Mouse (Mus musculus): ENCODE measurements around the gene Aph1a. TPM values are rescaled to one million over a fixed set of nuclear protein-coding genes. Genes with fewer than 3 reads are reported as not detected.

The Aph1a gene
- polyA plus RNA-seq (2012; rRNA removed): 89.3 and 92.6 TPM in 2 replicates

DNA sequence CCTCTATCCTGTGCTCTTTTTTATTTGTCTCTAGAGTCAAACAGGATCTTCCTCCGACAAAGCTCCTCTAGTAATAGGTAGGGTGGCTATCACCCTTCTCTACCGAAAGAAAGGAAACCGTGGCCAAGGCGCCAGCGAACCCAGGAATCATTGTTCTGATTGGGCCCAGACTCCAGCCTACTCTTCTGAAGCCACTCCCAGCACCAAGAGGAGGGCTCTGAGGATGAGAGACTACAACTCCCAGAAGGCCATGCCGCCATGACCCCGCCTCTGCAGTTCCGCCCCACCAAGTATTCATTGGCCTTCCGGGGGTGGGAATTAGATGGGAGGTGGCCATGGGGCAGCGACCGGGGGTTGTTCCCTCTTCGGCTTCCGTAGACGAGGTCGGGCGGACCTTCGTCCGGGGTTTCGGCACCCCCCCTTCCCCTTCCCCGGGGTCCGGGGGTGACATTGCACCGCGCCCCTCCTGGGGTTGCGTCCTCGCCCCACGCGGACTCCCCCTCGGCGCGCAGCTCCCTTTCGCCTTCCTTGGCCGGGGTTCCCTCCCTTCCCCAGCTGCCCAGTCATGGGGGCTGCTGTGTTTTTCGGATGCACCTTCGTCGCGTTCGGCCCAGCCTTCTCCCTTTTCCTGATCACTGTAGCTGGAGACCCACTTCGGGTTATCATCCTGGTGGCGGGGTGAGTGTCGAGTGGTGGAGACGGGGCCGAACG lies at the start of gene Aph1a:
Gene Aph1a (plus strand): TSS at position 364 of the 711 bp plus-strand sequence.

DNA sequence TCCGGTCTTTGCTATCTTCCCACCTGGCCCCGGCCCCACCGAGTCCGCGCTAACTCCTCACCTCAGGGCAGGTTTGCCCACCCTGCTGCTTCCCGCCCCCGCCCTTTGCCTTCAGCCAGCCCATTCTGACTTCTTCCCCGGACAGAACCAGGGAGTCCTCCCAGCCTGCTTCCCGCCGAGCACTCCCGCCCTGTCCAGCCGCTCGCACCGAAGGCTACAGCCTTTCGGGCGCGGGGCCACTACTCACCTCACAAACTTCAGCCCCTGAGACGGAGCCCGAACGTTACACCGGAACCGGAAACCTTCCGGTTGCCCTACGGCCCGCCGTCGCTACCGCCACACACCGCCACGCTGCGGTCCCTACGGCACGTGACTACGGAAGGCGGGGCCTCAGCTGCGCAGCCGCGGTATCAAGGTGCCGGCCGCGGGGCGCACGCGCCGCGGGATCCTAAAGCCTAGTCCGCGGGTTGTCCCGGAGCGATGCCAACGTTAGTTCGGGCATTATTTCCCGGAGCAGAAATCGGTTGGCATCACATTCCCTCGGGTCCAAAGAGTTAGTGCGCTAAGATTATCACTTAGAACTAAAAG lies 38.2 kb upstream of the Aph1a start, which contains the start of gene Prpf3:
Gene Prpf3 (minus strand): TSS at position 384 of the 588 bp plus-strand sequence.

DNA sequence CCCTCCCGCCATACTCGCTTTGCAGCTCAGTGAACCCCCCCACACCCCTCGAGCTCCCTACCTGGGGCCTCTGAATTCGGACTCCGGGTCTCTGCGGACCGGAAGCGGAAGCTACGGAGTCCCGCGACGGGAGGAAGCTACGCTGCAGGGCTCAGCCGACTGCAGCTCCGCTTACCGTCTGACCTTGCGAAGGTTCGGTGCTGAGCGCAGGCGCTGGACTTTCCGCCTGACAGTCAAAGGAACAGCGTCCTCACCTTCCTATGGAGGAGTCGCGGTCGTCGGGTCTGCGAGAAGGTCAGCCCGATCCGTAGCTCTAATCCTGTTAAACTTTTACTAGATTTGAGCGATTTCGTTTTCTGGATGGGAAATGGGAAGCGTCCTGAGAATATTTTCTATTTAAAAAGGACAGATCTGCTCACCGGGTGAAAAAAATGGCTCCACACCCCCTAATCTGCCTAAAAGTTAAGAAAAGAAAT lies 22.3 kb upstream of the Aph1a start, which contains the start of gene Mrps21:
Gene Mrps21 (minus strand): TSS at position 128 of the 476 bp plus-strand sequence.

DNA sequence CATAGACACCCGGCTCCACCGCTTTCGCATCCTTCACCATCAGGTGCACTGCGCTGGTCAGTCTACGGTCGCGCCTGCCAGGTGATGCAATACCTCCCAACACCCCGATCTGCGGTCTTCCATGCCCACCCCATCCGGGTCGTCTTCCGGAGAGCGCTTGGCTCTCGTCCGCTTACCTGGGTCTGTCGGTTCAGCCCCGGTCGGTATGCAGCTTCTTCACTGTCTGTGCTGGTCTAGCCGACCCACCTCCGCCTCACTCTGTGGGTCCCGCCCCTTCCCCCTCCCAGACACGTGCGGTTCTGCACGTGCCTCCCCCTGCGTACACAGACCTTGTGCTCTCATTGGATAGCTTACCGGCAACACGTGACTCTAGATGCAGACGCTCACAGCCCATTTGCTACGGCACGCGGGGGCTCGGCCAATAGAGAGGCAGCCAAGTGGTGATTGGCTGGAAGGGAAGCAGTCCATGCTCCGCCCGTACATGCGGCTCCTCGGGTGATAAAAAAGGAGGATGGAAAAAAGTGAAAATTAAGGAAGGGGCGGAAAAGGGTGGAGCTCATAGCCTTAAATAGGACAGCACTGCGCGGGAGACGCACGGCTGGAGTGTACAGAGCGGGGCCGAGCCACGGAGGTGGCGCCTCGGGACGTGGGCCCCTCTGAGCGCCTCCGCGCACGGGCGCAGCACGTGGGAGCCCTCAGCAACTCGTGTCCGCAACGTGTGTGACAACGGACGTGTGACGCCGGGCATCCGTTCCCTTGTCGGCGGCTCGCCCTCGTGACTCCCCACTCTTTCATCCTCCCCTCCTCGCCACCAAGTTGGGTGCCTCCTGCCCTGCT lies 11.6 kb upstream of the Aph1a start, which contains the start of gene Ciart:
Gene Ciart (minus strand): TSS at position 273 of the 837 bp plus-strand sequence.

DNA sequence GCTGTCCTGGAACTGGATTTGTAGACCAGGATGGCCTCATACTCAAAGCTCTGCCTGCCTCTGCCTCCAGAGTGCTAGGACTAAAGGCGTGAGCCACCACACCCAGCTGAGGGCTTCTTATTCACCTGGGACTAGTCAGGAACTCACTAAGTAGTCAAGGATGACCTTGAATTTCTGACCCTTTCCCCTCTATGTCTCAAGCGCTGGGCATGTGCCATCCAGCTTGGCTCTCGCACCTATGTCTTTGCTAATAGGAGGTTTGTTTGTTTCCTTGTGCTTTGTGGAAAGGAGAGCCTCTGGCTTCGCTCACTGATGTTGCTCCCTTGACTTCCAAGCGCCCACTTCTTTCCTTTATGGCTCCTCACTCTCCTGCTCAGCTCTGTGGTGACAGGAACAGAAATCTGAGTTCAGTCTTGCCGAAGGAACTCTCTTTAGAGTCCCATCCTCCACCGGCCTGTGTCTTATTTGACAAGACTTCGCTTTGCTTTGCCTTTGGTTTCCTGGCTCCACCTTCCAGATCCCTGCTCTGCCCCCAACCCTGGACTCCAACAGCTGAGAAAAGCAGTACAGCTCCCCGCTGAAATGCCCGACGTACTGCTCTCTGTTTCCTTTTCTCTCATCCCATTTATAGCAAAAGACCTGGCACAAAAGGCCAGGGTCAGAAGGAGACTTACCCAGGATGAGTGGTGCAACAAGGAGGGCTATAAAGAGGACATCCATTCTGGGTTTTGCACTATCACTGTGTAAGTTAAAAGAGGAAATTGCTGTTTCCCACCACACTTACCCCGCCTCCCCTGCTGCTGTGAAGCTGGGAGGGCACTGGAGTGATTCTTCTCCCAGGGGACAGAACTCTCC lies 2.3 kb upstream of the Aph1a start, which contains the start of gene BC028528:
Gene BC028528 (minus strand): TSS at position 795 of the 855 bp plus-strand sequence.

DNA sequence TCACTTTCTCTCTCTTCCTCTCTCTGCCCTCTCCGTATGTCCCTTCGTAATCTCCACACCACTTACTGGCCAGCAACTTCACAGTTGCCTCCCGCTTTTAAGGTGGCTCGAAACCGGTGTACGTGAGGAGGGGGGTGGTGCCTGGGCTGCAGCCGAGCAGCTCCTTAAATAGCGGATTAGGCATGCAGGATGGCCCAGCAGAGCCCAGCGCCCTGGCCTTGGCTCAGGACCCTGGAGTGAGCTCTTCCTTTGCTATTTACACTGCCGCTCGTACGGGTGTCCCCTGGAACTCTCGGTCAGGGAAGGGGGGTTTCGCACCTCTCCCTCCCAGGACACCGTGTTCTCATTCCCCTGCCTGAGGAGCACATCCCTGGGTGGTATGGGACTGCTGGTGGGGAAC lies 10.8 kb downstream of the Aph1a start, which contains the start of gene Car14:
Gene Car14 (minus strand): TSS at position 124 of the 400 bp plus-strand sequence.

DNA sequence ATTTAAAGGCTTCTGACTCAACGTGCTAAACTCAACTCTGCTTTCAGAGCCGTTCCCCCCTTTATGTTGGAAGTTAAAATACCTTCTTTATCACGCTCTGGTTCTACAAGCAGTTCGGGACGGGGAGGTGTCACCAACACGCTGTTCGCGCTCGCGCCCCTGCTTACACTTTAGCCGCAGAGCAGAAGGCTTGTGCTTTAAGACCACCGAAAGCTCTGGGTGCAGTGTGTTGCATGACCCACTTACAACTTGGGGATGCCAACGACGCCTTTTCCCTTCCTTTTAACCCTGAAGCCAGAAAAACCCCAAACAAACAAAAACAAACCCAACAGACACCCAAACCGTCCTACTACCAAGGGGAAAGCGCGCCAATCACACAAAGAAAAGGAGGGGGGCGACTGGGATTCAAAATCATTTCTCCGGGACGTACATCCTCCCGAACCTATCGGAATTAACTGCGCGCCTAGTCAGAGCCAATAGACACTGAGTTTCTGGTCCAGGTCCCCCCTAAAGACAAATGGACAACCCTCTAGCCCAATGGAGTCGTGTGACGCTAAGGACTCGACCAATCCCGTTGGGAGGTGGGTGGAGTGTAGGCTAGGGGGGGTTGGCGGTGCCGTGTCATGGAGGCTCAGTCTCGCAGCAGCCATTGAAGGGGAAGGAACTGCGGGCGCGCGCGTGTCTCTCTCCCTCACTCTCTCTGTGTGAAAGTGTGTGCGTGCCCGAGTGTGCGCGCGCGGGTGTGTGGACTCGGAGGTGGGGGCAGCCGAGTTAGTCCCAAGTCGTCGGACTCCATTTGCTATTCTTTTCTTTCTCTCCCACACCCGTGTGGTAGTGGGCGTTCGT lies 35.1 kb downstream of the Aph1a start, which contains the start of gene Anp32e:
Gene Anp32e (plus strand): TSS at position 589 of the 846 bp plus-strand sequence.

Other genes starting within 250 kb of the Aph1a start
- gene Mcl1, start 235.2 kb upstream of the Aph1a start, polyA plus RNA-seq (2012; rRNA removed): 68.8 and 72.7 TPM in 2 replicates
- 0.23 and 0.59 TPM in 2 replicates for gene Adamtsl4, start 206.1 kb upstream of the Aph1a start, polyA plus RNA-seq (2012; rRNA removed)
- gene Ecm1, start 154.4 kb upstream of the Aph1a start, polyA plus RNA-seq (2012; rRNA removed): 17.1 and 18.8 TPM in 2 replicates
- 44.4 and 45.8 TPM in 2 replicates for gene Tars2, start 133.8 kb upstream of the Aph1a start, polyA plus RNA-seq (2012; rRNA removed)
- 21.9 and 24.5 TPM in 2 replicates for gene Rprd2, start 75.1 kb upstream of the Aph1a start, polyA plus RNA-seq (2012; rRNA removed)
- 53.4 and 56.5 TPM in 2 replicates for gene Prpf3, start 38.1 kb upstream of the Aph1a start, polyA plus RNA-seq (2012; rRNA removed)
- 186 and 193 TPM in 2 replicates for gene Mrps21, start 22.4 kb upstream of the Aph1a start, polyA plus RNA-seq (2012; rRNA removed)
- gene Ciart, start 11.7 kb upstream of the Aph1a start, polyA plus RNA-seq (2012; rRNA removed): 4.1 and 4.7 TPM in 2 replicates
- gene BC028528, start 2.0 kb upstream of the Aph1a start, polyA plus RNA-seq (2012; rRNA removed): 11.9 and 13.1 TPM in 2 replicates
- gene Car14, start 10.7 kb downstream of the Aph1a start, polyA plus RNA-seq (2012; rRNA removed): 9.8 and 13.0 TPM in 2 replicates
- 162 and 193 TPM in 2 replicates for gene Anp32e, start 35.3 kb downstream of the Aph1a start, polyA plus RNA-seq (2012; rRNA removed)
- 186 and 227 TPM in 2 replicates for gene Plekho1, start 102.0 kb downstream of the Aph1a start, polyA plus RNA-seq (2012; rRNA removed)
- gene Vps45, start 164.5 kb downstream of the Aph1a start, polyA plus RNA-seq (2012; rRNA removed): 33.9 and 36.1 TPM in 2 replicates
- 8.3 and 10.5 TPM in 2 replicates for gene Otud7b, start 210.6 kb downstream of the Aph1a start, polyA plus RNA-seq (2012; rRNA removed)